Mouse (Mus musculus) activated CD4-positive, CD25-positive, alpha-beta regulatory T cell, adult 4 months (primary cell): ENCODE measurements at regions not wholly inside any gene's neighbourhood (a gene's known extent, or its start where the extent isn't known, plus 50 kb on each side); places are given as distances from the start of the nearest gene placed in this dataset.

Experiments used
- ATAC-seq: one replicate; pipeline ENCODE4 v1.8.0; 2017

DNA sequence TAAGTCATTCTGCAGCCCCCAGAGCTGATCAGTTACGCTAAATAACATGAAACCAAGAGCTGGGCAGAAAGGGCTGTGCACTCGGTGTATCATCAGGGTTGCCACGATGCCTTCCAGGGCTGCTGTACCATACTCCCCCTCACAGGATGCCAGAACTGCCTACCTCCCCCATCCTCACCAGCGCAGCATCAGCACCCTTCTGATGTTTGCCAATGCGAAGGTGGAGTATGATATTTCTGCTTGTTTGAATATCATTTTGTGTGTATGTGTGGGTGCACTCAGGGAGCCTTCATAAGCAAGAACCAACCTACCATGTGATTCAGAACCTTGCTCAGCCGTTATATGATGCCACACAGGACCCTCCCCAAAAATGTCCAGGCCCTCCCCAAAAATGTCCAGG is 229.1 kb upstream of the Tle3 start:
- no peak for ATAC-seq

DNA sequence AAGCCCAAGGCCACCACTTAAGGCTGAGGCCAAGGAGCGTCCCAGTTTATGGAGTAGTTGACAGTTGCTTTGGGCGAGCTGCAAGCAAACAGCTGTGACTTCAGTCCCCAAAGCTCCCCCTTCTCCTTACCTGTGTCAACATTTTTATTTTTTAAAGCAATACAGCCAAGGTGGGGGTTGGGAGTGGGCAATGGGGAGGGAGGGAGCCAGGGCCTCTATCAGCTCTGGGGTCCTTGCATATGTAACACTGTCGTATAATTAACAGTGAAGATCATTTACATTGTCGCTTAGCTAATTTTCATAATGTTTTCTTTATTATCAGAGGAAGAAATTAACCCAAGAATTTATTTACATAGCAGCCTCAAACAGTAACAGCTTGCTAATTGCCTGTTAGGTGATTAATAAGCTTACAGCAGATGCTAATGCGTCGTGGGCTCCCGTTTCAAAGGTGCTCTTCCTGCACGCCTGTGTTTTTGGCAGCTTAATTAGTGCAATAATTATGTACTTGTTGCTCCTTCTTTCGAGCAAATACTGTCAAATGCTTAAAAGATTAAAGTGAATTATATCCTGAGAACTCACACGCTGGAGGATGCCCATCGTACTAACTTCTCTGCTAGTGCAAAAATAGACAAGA is 227.4 kb upstream of the Tle3 start:
- ATAC-seq, result no peak

DNA sequence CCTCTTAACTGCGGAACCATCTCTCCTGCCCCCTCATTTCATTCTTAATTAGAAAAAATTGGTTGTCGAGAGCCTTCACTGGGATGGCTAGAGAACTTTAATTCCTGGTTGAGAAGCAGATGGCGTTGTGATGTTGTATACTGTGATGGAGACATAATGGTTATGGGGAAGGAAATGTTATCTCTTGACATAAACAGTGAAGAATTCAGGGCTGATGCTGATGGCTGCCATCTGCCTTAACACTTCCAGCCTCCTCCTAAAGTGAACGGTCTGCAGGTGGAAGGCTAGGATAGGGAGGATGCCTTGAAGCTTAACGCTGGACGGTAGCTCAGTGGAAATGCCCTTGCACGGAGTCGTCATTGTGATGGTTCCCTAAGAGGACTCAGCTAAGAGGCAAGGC is 226.4 kb upstream of the Tle3 start:
- no peak for ATAC-seq

DNA sequence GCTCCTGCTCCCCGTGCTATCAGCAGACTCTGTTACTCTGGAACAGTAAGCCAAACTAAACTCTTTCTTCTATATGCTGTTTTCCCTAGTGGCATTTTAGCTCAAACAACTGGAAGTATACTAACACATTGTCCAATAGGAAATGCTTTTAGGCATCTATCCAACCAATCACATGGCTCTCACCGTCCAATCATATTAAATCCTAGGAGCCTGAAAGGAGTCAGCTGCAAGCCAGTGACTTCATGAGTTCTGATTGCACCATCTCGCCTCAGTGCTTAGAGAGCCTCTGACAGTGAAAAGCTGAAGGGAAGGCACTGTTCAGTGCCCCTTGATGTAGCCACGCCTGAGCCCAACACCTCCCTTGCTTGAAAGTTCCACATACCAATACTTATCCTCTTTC is 221.0 kb upstream of the Tle3 start:
- ATAC-seq, result no peak

DNA sequence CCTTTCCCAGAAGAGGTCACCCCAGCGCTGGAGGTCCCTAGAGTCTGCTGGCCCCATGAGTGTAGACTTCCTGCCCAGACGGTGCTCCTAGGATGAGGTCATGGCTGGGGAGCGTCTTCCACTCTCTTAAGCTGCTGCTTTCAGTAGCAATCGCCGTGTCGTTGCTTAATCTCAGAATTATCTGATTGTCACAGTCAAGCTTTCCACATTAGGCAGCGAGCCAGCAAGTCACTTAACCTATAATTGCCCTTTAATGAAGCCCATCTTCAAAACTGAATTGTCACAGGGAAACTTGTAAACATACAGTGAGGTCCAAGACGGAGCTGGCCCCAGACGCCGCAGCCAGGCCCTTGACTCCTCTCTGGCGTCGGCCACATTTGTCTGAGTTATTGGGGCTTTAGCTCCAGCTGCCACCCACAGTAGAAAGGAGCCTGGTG is 220.2 kb upstream of the Tle3 start:
- ATAC-seq, result no peak

DNA sequence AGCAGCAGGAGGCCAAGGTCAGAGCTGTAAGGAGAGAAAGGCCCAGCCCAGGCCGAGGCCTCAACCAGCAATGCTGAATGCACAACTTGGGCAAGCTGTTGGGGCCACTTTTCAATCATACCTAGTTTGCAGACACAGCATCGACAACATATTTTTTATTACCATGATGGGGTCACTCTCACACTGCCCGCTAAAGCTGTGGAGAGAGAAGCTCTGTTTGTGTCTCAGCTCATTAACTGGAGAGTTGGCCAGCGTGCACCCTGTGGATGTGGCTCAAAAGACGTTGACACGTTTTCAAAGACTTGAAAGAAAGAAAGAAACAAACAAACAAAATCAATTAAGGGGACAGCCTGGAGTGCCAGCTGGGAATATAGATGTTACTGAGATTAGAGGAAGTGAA is 217.4 kb upstream of the Tle3 start:
- no peak for ATAC-seq

DNA sequence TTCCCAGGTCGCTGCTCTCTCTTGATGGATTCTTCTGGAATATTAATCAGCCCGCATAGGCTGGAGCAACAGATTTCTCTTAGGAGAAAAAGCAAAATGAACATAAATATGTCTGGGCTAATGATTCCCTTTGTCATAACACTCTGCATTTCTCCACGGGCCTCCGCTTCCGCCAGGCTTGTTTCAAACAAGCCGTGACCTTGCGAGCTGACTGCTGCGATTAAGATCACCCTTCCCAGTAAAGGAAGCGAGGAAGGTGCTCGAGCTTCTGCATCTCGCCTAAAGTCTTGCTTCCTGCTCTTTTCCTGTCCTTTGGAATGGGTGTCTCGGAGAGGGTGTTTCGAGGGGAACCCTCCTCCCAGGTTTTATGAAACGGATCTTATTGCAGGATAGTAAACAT is 216.3 kb upstream of the Tle3 start:
- no peak for ATAC-seq

DNA sequence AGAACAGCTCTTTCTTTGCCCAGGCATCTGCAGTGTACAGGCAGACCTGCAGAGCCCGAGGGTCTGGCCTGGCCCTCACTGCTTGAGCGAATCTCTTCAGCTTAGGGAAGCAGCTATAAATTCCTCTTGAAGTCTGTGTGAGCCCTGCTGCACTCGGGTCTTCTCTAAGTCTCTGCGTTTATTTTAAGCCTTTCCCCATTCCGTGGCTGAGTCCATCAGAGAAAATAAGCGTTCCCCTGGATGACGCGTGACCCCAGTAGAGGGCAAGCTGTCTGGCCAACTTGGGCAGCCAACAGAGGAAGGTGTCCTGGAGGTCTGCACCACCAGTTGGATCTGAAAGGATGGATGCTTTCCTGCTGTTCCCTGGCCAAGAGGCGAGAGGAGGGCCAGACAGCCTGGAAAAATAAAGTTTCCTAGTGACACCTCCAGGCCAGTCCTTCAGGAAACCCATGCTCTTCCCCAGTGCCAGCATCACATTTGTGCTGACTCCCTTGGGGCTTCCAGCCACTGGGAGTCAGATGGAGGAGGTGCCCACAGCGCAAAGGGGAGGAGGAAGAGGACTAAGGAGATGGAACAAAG is 213.9 kb upstream of the Tle3 start:
- ATAC-seq, result no peak

DNA sequence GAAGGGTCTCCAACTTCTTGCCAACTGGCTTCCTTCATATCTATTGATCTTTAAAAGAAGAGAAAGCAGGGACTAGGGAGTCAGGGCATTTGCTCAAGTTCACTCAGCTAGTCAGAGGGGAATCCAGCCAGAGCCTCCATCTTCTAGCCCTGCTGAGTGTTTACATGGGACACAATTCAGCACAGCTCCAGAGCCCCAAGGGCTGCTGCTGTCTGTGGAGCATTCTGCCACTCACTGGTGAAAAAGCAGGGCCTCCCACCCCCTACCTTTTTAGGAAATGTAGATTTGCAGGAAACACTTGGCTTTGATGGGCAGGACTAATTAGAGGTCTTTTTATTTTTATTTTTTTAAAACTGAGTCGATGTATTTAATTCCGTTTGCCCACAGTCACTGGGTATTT is 213.0 kb upstream of the Tle3 start:
- ATAC-seq, result no peak

DNA sequence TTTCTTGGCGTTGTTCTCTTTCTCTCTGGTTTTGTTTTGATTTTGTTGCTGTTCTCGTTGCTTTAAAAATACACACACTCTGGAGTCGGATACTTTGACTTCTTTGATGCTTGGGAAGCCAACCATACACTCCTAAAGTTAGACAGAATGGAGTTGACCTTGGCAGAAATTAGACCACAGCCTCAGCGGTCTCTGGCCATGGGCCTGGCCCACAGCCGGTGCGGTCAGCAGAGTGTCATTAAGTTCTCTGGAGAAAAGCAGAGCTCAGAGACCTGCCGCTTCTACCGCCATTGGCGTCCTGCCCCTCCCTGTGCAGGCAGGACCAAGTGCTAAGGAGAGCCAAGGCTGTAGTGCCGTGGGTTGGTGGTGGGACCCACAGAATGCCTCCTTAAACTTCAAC is 212.6 kb upstream of the Tle3 start:
- no peak for ATAC-seq

DNA sequence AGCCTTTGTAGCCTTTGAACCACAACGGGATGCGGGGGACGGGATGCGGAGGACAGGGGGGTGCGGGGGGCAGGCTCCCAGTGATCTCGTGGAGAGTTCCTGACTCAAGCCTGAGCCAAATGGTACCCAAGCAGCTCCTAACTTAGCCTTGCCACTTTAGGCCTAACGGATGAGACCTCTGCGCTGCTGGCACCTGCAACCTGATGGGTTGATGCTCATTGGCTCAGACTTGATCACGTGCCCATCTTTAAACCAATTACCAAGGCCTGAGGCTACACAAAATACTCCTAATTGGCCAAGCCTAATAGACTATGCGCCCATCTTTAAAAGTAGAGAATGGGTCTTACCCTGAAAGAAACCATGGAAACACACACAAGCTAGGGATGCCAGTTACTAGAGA is 209.3 kb upstream of the Tle3 start:
- no peak for ATAC-seq

DNA sequence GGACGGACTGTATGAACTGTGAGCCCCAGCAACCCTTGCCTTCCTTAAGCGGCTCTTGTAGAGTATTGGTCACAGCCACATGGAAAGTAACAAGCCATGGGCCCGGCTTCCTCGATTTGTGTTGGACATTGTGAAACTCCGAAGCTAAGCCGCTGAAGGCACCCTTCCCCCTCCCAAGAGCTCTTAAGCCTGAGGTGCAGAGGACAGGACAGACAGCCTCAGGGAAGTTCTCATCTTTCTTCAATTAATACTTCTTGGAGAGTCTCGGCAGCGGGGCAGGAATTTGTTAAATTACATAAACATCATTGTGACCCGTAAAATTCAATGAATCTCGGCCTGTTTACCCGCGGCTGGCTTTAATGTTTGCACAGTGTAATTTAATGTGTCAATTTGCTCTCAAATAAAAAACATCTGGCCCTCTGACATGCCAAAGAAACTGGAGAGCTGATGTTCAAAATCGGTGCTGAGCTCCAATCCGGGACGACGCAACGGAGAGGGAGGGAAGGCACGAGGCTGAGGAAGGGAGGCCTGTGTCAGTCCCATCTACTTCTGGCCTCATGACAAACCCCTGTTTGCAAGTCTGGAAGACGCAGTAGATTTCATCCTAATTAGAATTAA is 208.4 kb upstream of the Tle3 start:
- ATAC-seq, result no peak

DNA sequence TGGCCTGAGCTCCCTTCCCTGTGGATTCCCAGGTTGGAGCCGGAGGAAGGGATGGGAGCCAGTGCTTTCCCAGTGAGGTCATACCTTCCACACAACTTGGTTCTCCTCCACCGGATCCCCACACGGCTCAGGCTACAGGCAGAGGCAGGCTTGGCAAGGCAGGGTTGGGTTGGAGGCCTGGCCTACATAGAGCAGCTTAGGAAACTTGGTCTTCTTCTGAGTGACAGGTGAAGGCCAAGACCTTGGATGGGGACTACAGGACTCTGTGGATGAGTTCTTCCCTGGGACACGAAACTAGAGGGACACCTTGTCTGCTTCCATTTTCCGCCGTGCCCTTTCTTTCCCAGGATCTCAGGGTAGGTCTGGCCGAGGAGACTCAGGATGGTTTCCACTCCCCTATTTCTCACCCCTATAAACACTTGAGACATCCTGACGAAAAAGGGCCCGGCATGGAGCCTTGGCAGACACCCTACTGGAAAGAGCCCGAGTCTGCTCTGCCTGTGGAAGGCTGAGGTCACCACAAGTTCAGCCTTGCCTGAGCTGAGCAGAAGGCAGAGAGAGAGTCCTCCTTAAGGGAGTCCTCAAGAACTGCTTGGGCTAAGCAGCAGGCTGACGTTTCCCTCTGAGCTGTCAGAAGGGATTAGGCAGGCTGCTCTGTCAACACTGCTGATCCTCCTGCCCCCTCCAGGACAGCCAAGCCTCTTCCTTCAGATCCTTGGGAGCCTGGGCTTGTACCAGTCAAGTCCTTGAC is 207.5 kb upstream of the Tle3 start:
- ATAC-seq, result no peak

DNA sequence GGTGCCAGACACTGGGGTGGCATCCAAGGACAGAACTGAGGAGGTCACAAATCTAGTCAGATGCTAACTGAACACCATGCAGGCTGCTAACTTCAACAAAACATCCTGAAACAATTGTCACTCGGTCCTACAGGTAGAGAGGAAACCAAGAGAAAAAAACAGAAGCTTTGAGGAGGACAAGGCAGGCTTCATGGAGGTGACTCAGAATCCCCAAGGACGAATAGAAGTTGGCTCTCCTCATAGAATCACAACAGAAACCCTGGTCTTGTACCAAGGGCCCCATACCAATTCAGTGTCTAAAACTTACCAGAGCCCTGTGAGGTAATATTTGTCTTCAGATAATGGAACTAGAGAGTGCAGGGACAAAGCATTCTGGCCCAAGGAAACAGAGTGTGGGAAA is 206.1 kb upstream of the Tle3 start:
- no peak for ATAC-seq

DNA sequence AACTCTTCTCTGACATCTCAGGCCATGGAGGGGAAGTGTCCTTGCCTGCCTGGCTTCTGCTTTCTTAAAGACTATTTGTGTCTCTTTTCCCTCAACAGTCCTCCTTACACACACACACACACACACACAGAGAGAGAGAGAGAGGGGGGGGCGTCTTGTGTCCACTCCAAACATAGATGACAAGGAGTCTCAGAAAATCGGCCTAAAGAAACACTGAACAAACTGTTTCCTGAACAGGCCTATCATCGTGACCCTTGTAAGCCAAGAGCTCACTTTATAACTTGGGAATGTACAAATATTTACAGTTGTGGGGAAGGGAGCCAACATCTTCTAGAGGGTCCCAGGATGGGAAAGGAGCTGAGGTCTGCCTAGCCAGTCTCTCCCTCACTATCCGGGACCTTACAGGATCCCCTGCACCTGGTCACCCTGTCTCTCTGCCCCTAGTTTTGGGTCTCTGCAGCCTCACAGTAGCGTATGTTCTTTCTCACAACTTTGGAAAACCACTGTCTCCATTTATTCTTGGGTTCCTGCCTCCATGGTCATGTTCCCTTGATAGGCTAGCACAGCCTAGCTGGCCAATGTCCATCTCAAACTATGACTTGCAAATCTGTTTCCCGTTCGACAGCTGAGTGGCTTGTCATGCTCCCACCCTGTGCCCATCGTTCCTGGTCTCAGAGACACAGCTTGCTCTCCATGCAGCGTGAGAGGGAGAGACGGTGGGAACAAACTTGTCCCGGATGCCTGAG is 204.9 kb upstream of the Tle3 start:
- no peak for ATAC-seq

DNA sequence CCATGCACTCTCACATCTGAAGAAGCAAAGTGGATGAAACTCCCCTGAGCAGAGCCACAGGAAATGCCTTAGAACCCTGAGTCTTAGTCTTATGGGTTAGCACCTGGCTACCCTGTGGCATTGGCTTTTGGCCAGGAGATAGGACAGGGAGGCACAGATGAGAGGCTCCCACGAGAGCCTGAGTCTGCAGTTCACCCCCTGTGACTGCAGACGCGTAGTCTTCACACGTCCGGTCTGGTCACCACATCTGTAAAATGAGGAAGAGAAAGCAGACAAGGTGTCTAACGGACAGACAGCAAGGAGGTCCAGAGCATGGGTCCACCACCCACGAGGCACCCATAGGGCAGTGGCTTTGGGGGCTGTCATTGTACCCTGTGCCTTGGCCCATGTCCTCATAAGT is 203.2 kb upstream of the Tle3 start:
- ATAC-seq, result no peak

DNA sequence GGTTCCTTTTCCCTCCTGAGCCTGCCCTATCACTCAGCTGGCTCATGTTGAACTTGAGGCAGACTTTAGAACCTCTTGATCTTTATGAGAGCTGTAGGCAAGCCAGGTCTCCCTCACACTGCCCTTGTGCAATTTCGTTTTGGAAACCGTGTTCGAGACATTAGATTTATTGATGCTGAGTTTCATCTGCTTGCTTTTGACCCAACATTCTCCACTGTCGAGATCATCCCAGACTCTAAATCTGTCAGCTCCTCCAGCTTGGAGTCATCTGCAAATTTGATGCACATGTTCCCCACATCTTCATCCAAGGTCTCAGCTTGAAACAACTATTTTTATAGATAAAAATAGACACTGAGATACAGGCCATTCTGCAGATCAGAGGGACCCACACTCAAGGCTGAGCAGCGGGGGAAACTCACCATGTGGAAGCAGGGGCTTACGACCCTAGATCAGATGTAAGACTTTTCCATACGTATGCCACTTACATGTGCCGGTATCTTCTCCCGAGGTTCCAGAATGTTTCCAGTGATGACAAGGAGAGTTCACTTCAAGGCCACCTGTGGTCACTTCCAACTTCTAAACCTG is 202.6 kb upstream of the Tle3 start:
- no peak for ATAC-seq

DNA sequence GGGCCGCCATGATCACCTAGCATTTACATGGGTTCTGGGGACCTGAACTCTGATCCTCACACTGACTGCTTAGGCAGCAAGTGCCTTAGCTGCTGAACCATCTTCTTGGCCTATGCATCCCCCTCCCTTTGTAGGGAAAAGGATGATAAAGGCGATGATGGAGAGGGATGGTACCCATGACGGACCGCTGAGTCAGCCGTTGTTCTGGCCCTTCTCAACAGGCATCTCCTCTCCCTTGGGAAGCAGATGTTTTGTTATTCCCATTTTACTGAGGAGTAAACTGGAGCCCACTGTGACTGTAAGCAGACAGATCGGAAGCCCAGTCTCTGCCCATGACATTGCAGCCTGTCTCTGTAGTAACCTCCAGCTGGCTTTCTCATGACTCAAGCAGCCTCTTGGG is 201.2 kb upstream of the Tle3 start:
- no peak for ATAC-seq

DNA sequence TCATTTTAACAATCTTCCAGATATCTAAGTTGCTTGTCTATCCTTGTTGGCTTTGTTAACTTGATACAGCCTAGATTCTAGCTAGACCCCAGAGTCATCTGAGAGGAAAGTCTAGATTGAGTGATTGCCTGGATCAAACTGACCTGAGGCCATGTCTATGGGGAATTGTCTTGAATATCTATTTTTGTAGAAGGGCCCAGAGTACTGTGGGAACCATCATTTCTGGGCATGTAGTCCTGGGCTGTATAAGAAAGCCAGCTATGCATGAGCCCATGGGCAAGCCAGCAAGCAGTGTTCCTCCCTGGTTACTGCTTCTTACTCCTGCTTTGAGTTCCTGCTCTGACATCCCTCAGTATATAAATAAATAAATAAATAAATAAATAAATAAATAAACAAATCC is 199.7 kb upstream of the Tle3 start:
- no peak for ATAC-seq

DNA sequence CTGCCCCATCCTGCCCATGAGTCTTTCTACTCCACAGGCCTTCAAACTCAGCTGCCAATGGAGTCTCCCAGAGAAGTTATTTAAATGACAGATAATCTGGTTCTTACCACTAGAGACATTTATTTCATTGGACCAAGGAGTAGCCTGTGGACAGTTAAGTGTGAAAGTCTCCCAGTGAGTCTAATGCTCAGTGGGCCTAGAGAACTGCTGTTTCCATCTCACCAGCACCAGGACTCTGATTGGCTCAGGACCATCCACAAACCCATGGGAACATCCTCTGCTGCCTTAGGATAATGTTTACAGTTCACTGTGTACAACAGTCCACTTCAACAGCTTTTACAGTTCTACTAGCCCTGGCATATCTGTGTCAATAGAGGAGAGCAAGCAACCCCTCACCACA is 198.6 kb upstream of the Tle3 start:
- ATAC-seq, result no peak

DNA sequence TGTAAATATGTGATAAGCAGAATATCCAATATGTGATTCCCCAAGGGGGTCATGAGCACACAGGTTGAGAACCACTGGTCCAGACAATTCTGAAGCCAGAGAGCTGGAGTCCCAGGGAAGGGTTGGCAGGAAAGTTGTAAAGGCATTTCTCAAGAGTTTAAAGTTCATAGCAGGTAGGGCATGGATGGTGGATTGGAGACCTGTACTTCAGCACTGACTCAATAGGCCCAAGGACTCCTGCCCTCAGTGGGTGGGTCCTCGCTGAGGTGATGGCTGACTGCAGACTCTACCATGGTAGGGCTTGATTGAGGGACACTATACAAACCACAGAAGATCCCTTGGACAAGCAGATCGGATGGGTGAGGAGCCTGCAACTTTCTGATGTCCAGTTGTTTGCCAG is 196.8 kb upstream of the Tle3 start:
- ATAC-seq, result no peak

DNA sequence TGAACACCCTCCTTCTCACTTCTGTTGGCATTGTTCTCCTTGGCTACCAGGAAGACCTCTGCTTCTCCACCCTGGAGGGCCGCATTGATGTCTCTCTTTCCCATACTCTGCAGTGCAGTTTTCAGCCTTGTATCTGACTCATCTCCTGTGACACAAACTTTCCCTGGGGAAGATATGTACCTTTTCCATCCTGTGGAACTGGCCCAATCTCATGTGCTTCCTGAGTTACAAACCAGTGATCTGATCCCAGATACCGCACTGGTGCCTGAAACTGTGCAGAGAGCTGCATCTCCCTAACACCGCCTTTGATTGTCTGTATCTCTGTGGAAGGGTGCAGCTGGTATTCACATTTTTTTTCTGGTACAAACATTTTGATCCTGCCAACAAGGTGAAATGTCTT is 195.3 kb upstream of the Tle3 start:
- no peak for ATAC-seq
